In the genomic region with DNA sequence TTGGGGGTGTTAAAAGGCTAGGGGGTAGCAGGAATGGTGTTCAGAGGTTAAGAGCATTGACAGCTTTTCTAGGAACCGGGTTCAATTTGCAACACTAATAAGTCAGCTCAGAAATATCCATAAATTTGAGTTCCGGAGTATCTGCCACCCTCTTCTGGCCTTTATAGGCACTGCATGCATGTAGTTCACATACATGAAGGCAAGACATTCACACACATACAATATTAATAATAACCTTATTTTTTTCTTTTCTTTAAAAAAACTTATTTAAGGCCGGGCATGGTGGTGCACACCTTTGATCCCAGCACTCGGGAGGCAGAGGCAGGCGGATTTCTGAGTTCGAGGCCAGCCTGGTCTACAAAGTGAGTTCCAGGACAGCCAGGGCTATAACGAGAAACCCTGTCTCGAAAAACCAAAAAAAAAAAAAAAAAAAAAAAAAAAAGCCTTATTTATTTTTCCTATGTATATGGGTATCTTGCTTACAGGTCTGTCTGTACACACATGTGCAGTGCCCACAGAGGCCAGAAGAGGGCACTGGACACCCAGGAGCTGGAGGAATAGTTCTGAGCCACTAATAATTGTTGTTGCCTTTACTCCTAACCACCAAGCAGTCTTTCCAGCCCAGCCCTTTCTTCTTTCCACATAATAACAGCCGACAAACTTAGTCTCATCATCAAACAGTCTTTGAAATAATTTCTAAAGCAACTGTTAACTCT, we compare ENCODE assay signal across 7 mouse cellular contexts. TPM values are rescaled to one million over a fixed set of nuclear protein-coding genes. Genes with fewer than 3 reads are reported as not detected.
DNase-seq lines count a peak whose midpoint lies in the region; ATAC-seq and TF ChIP-seq lines count a peak whose summit lies in the region.

No protein-coding gene starts in this region.

- TF ChIP-seq EP300 in liver, postnatal 0 days (IDR thresholded peaks at IDR 0.05; ENCODE audit: low read depth): no peak

- H3K4me1 ChIP-seq in neural tube, embryonic 15.5 days: no peaks in the 10 kb centered on the region
- H3K4me1 ChIP-seq in liver, postnatal 0 days (ENCODE audit: insufficient read depth): no peaks in the 10 kb centered on the region

- DNase-seq in neural tube, embryonic 10.5 days (ENCODE audit: extremely low spot score, low spot score): peak; percentile 54
- DNase-seq in ZHBTc4 (ENCODE audit: low read depth, low spot score): peak; percentile 87
- peak; percentile 87 for DNase-seq in liver, postnatal 0 days
- peak; percentile 69 for DNase-seq in right cerebral cortex, postnatal 4 days

- H3K4me3 ChIP-seq in neural tube, embryonic 15.5 days (replicated peaks): no peak overlapping the region
- no peak overlapping the region for H3K4me3 ChIP-seq in liver, postnatal 0 days (ENCODE audit: low read depth, low read length)

- no peaks in the 10 kb centered on the region for H3K9me3 ChIP-seq in neural tube, embryonic 15.5 days (replicated peaks)
- H3K9me3 ChIP-seq in liver, postnatal 0 days (ENCODE audit: low read length): no peaks in the 10 kb centered on the region

- ATAC-seq in neural tube, embryonic 15.5 days (ENCODE audit: low FRiP score): no peak
- peak; percentile 94 for ATAC-seq in common myeloid progenitor, adult 5-6 weeks (replicated peaks; ENCODE audit: low read depth, poor library complexity, severe bottlenecking)
- ATAC-seq in hematopoietic stem cell, adult 5-6 weeks (replicated peaks in 1 of 2; ENCODE audit: insufficient read depth in 1 of 2, low FRiP score in 2 of 2, low TSS enrichment in 1 of 2, low read depth in 1 of 2, poor library complexity in 2 of 2, severe bottlenecking in 2 of 2): peak; percentile 75 to 78; a peak in 3 of 4 replicates
- ATAC-seq in liver, postnatal 0 days: peak; percentile 73; the same call in 1 of the 2 replicates

- H3K27ac ChIP-seq in neural tube, embryonic 15.5 days (replicated peaks): no peak overlapping the region
- no peak overlapping the region for H3K27ac ChIP-seq in liver, postnatal 0 days (ENCODE audit: low read depth)

- TF ChIP-seq CTCF in liver, postnatal 0 days (IDR thresholded peaks at IDR 0.05; ENCODE audit: low read depth): peak; percentile 84

- peaks cover 81% of the 10 kb centered on the region for H3K36me3 ChIP-seq in neural tube, embryonic 15.5 days
- H3K36me3 ChIP-seq in liver, postnatal 0 days (replicated peaks; ENCODE audit: insufficient read depth, low read length): peaks cover 68% of the 10 kb centered on the region

- no peak overlapping the region for H3K9ac ChIP-seq in neural tube, embryonic 15.5 days (replicated peaks)
- H3K9ac ChIP-seq in liver, postnatal 0 days (replicated peaks): no peak overlapping the region

- no peak overlapping the region for H3K4me2 ChIP-seq in neural tube, embryonic 15.5 days
- no peak overlapping the region for H3K4me2 ChIP-seq in liver, postnatal 0 days (ENCODE audit: low read depth, low read length)

- no peaks in the 10 kb centered on the region for H3K27me3 ChIP-seq in neural tube, embryonic 15.5 days (replicated peaks)
- H3K27me3 ChIP-seq in liver, postnatal 0 days (ENCODE audit: insufficient read depth, low read length): no peaks in the 10 kb centered on the region

- WGBS in neural tube, embryonic 15.5 days: 94% methylated on average over 9 of the region's 9 CpGs
- WGBS in liver, postnatal 0 days (ENCODE audit: insufficient replicate concordance): 86% methylated on average over 9 of the region's 9 CpGs

RNA-seq across cellular contexts. Expression of a gene that starts 9.6 kb away (rescaled TPM):
- polyA plus RNA-seq in neural tube, embryonic 15.5 days (2015; fragmentation: Nextera tagmentation; extraction: Ambion mirVana): 451 TPM in 2 replicates
- total RNA-seq in common myeloid progenitor, adult 5-6 weeks (2017): 344 and 345 TPM in 2 replicates
- 311 and 361 TPM in 2 replicates for total RNA-seq in hematopoietic stem cell, adult 5-6 weeks (2017)
- 103 and 117 TPM in 2 replicates for polyA plus RNA-seq in liver, postnatal 0 days (2015; fragmentation: Nextera tagmentation; extraction: Ambion mirVana)

RNA-seq across cellular contexts. Expression of a gene that starts 32.3 kb away (rescaled TPM):
- polyA plus RNA-seq in neural tube, embryonic 15.5 days (2015; fragmentation: Nextera tagmentation; extraction: Ambion mirVana): 56.7 and 69.9 TPM in 2 replicates
- total RNA-seq in common myeloid progenitor, adult 5-6 weeks (2017): 20.8 and 42.9 TPM in 2 replicates
- total RNA-seq in hematopoietic stem cell, adult 5-6 weeks (2017): 23.7 and 41.6 TPM in 2 replicates
- polyA plus RNA-seq in liver, postnatal 0 days (2015; fragmentation: Nextera tagmentation; extraction: Ambion mirVana): 9.7 and 10.6 TPM in 2 replicates

RNA-seq across cellular contexts. Expression of a gene that starts 38.3 kb away (rescaled TPM):
- 41.4 and 43.6 TPM in 2 replicates for polyA plus RNA-seq in neural tube, embryonic 15.5 days (2015; fragmentation: Nextera tagmentation; extraction: Ambion mirVana)
- total RNA-seq in common myeloid progenitor, adult 5-6 weeks (2017): 15.3 and 23.0 TPM in 2 replicates
- total RNA-seq in hematopoietic stem cell, adult 5-6 weeks (2017): 21.6 and 21.7 TPM in 2 replicates
- 8.0 and 8.3 TPM in 2 replicates for polyA plus RNA-seq in liver, postnatal 0 days (2015; fragmentation: Nextera tagmentation; extraction: Ambion mirVana)
